Comparison of ENCODE assay signal across 10 mouse cellular contexts in genomic region chr12:79680698-79681072, GRCm38 (mm10).
DNase-seq lines count a peak whose midpoint lies in the region; ATAC-seq lines count a peak whose summit lies in the region.
"Had no signal": no experiment of that assay in that cellular context is flagged by ENCODE, and none has a peak within 500 bp of the region (broad histone marks: within the 10 kb centered on the region; RNA-seq: fewer than 3 reads in every experiment).

No protein-coding gene starts in this region.

- H3K27me3 ChIP-seq in heart, embryonic 10.5 days (ENCODE audit: insufficient read depth, poor library complexity, severe bottlenecking): no peaks in the 10 kb centered on the region
- no peaks in the 10 kb centered on the region for H3K27me3 ChIP-seq in midbrain, embryonic 10.5 days (ENCODE audit: low read depth, poor library complexity, severe bottlenecking)
- no peaks in the 10 kb centered on the region for H3K27me3 ChIP-seq in midbrain, embryonic 11.5 days (ENCODE audit: control insufficient read depth, insufficient read depth, low read length)
- H3K27me3 ChIP-seq in intestine, embryonic 16.5 days (replicated peaks; ENCODE audit: control insufficient read depth, insufficient read depth, low read length): no peaks in the 10 kb centered on the region

- no peaks in the 10 kb centered on the region for H3K9me3 ChIP-seq in heart, embryonic 10.5 days
- no peaks in the 10 kb centered on the region for H3K9me3 ChIP-seq in midbrain, embryonic 10.5 days (replicated peaks)
- H3K9me3 ChIP-seq in midbrain, embryonic 11.5 days (ENCODE audit: control insufficient read depth, low read length): no peaks in the 10 kb centered on the region
- no peaks in the 10 kb centered on the region for H3K9me3 ChIP-seq in intestine, embryonic 16.5 days (ENCODE audit: control insufficient read depth, low read length)

- no peak overlapping the region for H3K4me2 ChIP-seq in midbrain, embryonic 11.5 days
- no peak overlapping the region for H3K4me2 ChIP-seq in intestine, embryonic 16.5 days (ENCODE audit: low read depth, low read length)

- no peak for ATAC-seq in midbrain, embryonic 11.5 days (ENCODE audit: low FRiP score)
- no peak for ATAC-seq in intestine, embryonic 16.5 days
- ATAC-seq: inflammation-experienced regulatory T-cells, adult 6 months had no signal

- WGBS in heart, embryonic 10.5 days: 41% methylated on average over 3 of the region's 3 CpGs
- 69% methylated on average over 3 of the region's 3 CpGs for WGBS in midbrain, embryonic 10.5 days
- 78% methylated on average over 3 of the region's 3 CpGs for WGBS in midbrain, embryonic 11.5 days
- WGBS in intestine, embryonic 16.5 days: 66% methylated on average over 3 of the region's 3 CpGs

- intact Hi-C loops in left cerebral cortex, postnatal 25 days (cut with DNase I): loop anchor here (2.0 kb wide), 1 partner anchor 52 kb away; no protein-coding TSS in a partner anchor

- H3K4me1 ChIP-seq in heart, embryonic 10.5 days: peaks cover 54% of the 10 kb centered on the region
- H3K4me1 ChIP-seq in midbrain, embryonic 10.5 days: peaks cover 37% of the 10 kb centered on the region
- H3K4me1 ChIP-seq in midbrain, embryonic 11.5 days (ENCODE audit: control insufficient read depth, insufficient read depth, low read length): no peaks in the 10 kb centered on the region
- peaks cover 24% of the 10 kb centered on the region for H3K4me1 ChIP-seq in intestine, embryonic 16.5 days (ENCODE audit: control insufficient read depth, insufficient read depth, low read length)

- H3K36me3 ChIP-seq in heart, embryonic 10.5 days: no peaks in the 10 kb centered on the region
- no peaks in the 10 kb centered on the region for H3K36me3 ChIP-seq in midbrain, embryonic 10.5 days
- no peaks in the 10 kb centered on the region for H3K36me3 ChIP-seq in midbrain, embryonic 11.5 days (ENCODE audit: control insufficient read depth, insufficient read depth, low read length)
- no peaks in the 10 kb centered on the region for H3K36me3 ChIP-seq in intestine, embryonic 16.5 days (ENCODE audit: control insufficient read depth, insufficient read depth, low read length)

- H3K9ac ChIP-seq in midbrain, embryonic 11.5 days (ENCODE audit: low read length): no peak overlapping the region
- no peak overlapping the region for H3K9ac ChIP-seq in intestine, embryonic 16.5 days (ENCODE audit: low read depth, low read length)

- no peak for DNase-seq in heart, embryonic 10.5 days (ENCODE audit: low spot score)
- DNase-seq in heart, adult 8-10 months (ENCODE audit: low spot score): no peak
- no peak for DNase-seq in midbrain, embryonic 10.5 days (ENCODE audit: low spot score)
- DNase-seq in midbrain, embryonic 11.5 days (ENCODE audit: low spot score, missing footprints): no peak
- DNase-seq in liver: no peak
- DNase-seq in right cerebral cortex, postnatal 10 days (ENCODE audit: low spot score in 2 of 2): no peak
- no peak for DNase-seq in left cerebral cortex, postnatal 25 days (ENCODE audit: low spot score in 2 of 2)
- DNase-seq: lung, postnatal 4 days had no signal

- no peak overlapping the region for H3K4me3 ChIP-seq in heart, embryonic 10.5 days
- no peak overlapping the region for H3K4me3 ChIP-seq in midbrain, embryonic 10.5 days
- H3K4me3 ChIP-seq in midbrain, embryonic 11.5 days (ENCODE audit: low read depth, low read length): no peak overlapping the region
- no peak overlapping the region for H3K4me3 ChIP-seq in intestine, embryonic 16.5 days (ENCODE audit: low read length)

- H3K27ac ChIP-seq in heart, embryonic 10.5 days: peak overlapping the region; percentile 83
- H3K27ac ChIP-seq in midbrain, embryonic 10.5 days (replicated peaks): peak overlapping the region; percentile 65
- no peak overlapping the region for H3K27ac ChIP-seq in midbrain, embryonic 11.5 days (ENCODE audit: low read depth, low read length)
- H3K27ac ChIP-seq in intestine, embryonic 16.5 days (ENCODE audit: low read length): peak overlapping the region; percentile 55; the same call in 1 of the 2 replicates
